Mouse (Mus musculus) heart, postnatal 36 days (tissue): ENCODE measurements around the gene Lmo7. TPM values are rescaled to one million over a fixed set of nuclear protein-coding genes. Genes with fewer than 3 reads are reported as not detected.

ENCODE experiments used
- total RNA-seq, 2 experiments: library from RNA; stranded (reverse); gene quantifications; 2 replicates each; pipeline ENCODE4 v1.2.3; 2021

The Lmo7 gene
- total RNA-seq, 2 experiments from 2014 or later: 360 to 412 TPM

Other genes with a start within 250 kb of the Lmo7 start
- 10 to 100 TPM; 64.9 to 93.1 TPM for gene Tbc1d4, start 120.8 kb upstream of the Lmo7 start, total RNA-seq
- 10 to 100 TPM; 28.9 to 31.5 TPM for gene Commd6, start 89.3 kb upstream of the Lmo7 start, total RNA-seq
- 10 to 100 TPM; 36.0 TPM for gene Uchl3, start 76.0 kb upstream of the Lmo7 start, total RNA-seq
- gene Gm9922, start 143 bp upstream of the Lmo7 start, total RNA-seq: 1 to 10 TPM; 1.1 to 1.2 TPM